Mouse (Mus musculus): Measurements from ENCODE around the gene Setd1a.

DNA sequence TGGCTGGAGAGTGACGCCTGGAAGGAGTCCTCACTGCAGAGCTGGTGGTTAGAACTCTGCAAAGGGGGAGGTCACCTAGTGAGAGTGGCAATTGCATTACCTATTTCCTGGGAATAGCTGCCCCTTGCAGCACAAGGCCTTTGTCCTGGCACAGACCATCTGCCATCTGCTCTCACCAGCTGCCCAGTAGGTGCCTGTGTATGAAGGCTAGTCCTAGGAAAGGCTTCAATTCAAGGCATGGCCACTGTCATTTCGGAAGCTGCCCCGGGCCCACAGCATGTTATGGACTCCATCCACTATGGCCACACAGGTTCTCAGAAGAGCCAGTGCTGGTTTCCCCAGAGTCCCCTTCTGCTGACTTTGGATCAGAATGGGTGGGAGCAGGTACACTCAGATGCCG lies 22.1 kb downstream of the Setd1a start:
- no peak for TF ChIP-seq CTCF (IDR thresholded peaks at IDR 0.05)
- TF ChIP-seq POLR2A (IDR thresholded peaks at IDR 0.05; ENCODE audit: insufficient read depth, low read depth, low read length): no peak
